Mouse (Mus musculus) large intestine, adult 2 months (tissue): ENCODE results near the gene Larp4b. TPM values are rescaled to one million over a fixed set of nuclear protein-coding genes. Genes with fewer than 3 reads are reported as not detected.

Experiments used
- DNase-seq: peaks from one replicate; pipeline ENCODE4 v3.0.0-alpha.2; 2012; ENCODE audit warnings: low read depth, low spot score
- WGBS: fragments of 180-500 bp; shearing (Covaris S2); methylation state at CpG from one replicate; pipeline ENCODE4 v1.1.7; 2018; 5-methylcytosine and 5-hydroxymethylcytosine counted together
- polyA plus RNA-seq: library from polyadenylated mRNA; depleted of rRNA; stranded (reverse); fragments of >200 nt; gene quantifications from 2 replicates; pipeline ENCODE4 v1.2.3, GENCODE M21; 2012

Gene Larp4b
- polyA plus RNA-seq, 1 experiment = 18.9 TPM

DNA sequence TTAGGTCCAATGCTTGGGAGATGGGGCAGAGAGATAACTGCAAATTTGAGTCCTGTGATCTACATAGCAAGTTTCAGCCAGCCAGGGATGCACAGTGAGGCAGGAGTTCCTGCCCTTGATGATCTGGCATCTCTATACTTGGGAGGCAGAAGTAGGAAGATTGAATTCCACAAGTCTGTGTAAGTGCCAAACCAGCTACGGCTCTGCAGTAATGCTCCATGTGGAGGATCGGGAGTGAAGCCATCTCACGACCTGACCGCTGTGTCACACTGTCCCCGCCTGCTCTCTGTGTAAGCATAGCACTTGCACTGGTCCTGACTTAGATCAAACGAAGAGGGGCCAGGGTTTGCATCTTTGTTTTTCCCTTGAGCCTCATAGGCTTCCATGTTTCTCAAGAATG is 75.9 kb downstream of the Larp4b start:
- DNase-seq = no peak
- 83% methylated on average over 6 of the region's 6 CpGs for WGBS

DNA sequence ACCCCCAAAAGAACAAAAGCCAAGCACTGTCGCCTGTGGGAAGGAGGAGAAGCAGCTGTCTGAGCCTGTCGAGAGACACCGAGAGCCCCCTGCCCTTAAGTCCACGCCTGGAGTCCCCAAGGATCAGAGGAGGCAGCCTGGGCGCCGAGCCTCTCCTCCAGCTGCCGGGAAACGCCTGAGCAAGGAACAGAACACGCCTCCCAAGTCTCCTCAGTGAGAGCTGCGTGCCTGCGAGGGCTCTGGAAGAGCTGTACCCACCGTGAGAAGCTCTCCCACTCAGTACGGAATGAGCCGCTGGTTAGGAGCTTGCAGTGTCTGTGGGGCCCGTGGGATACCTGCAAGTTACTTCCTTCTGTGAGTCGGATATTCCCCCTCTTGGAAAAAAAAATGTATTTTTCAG is 77.0 kb downstream of the Larp4b start:
- no peak for DNase-seq
- WGBS = 89% methylated on average over 16 of the region's 16 CpGs

- 42% methylated on average over 3 of the region's 3 CpGs for whole genome bisulfite sequencing
These were observed 79.7 kb downstream of the Larp4b start for GRCm38 (mm10) chr13:9173414-9173813.

DNA sequence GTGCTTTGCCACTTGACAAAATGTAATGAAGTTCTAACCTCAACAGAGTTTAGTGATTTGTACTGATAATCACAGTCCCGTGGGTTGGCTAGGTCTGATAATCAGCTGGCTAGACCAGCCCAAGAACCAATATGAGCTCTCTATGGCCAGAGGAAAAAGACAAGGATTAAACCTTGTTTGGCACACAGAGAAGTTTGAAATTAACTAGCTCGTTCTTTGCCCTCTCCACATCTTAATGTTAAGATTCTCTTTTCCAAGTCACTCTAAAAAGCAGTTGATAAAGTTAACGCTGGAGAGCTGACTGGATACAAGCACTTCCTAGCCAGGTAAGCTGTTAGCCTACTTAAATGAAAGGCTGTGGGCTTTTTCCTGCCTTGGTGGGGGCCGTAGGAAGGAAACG is 81.5 kb downstream of the Larp4b start:
- WGBS = 87% methylated on average over 5 of the region's 5 CpGs
- DNase-seq = no peak

More at GRCm38 (mm10) chr13:9173414-9173813, 79.7 kb downstream of the Larp4b start:
- DNase-seq = no peak

DNA sequence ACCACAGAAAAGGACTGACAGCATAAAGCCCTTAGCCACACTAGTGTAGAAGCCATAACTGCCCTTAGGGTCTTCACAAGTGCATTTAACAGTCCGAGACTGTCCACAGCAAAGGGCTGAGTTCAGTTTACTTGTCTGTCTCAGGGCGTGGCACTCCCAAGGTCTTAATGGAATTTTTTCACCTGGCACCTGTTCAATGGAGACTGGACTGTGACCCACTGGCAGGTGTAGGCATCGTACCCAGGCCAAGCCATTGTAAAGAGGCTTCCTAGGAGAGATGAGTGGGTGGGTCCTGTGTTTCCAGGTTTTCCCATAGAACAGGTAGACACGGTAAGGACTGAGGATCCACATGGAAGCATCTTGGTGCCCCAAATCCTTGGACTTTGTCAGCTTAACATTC is 84.6 kb downstream of the Larp4b start:
- 30% methylated on average over 4 of the region's 4 CpGs for WGBS
- peak; percentile 48 for DNase-seq

- 59% methylated on average over 3 of the region's 3 CpGs for WGBS
- no peak for DNase-seq
These were observed 85.0 kb downstream of the Larp4b start for GRCm38 (mm10) chr13:9178718-9179117.

DNA sequence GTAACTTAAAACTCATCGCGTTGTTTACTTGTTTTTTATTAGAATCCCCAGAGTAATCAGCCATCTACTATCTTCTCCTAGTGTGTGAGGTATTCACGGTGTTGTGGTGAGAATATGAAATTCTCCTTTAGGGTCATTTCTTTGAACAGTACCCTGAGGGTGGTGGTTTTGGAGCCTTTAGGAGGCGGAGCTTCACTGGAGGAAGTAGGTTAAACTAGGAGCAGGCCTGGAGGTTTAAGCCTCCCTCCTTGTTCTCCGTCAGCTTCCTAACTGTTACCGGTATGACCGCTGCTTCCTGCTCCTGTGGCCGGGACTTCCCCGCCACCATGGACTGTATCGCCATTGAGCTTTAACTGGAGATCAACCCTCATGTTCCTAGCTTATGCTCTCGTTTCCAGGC is 86.5 kb downstream of the Larp4b start:
- peak; percentile 33 for DNase-seq
- WGBS = 15% methylated on average over 11 of the region's 11 CpGs

DNA sequence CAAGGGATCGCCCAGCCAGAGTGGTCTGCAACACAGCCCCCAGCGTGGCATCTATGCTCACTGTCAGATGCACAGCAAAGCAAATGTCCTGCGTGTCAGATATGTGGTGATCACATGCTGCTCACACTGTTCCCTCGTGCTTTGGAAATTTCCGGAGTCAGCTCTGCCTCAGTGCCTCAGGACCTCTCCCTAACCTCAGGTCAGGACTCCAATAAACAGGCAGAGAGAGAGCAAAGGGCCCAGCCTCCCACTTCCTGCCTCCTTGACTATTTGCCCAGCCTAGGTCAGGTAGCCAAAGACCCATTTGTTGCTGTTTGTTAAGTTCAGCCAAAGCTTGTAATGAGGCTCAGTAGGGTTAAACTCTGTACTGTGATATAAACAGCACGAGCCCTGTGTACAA is 87.4 kb downstream of the Larp4b start:
- 67% methylated on average over 6 of the region's 6 CpGs for WGBS
- DNase-seq = no peak

DNA sequence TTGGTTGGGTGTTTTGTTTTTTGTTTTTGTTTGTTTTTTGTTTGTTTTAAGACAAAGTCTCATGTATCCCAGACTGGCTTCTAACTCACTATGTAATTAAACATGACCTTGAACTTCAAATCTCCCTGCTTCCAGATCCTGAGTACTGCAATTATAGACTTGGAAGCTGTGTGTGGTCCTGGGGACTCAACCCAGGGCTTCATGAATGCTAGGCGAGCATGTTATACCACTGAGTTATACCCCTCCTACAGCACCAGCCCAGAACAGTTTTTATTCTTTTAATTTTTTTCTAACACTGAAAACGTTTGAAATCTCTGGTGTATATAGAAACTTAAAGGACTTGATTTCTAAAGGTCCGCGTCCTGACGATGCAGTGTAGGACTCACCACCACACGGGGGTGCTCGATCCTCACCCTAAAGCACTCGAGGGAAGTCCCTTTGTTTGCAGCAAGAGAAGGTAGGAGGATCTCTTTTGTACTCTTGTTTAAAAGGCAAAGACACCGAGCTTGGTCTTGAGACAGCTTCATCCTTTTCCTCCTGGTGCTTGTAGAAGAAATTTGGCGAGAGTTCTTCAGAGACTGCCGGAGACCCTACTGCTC is 88.1 kb downstream of the Larp4b start:
- 11% methylated on average over 11 of the region's 11 CpGs for WGBS
- peak; percentile 64 for DNase-seq

DNA sequence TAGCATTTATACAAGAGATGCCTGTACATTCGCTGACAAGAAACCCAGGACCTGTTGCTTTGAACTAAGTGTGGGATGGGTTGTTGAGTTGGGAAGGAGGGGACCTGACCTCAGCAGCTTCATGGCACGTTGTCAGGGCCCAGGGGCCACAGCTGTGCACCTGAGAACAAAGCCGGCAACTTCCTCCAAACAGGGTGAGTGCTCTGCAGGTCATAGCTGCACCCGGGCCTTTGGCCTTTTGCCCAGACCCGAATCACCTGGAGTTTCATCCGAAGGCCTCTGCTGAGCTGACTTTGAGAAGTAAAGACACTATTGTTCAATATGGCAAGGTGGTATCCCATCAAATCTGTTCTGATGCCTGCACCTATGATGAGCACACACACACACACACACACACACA is 90.6 kb downstream of the Larp4b start:
- 39% methylated on average over 6 of the region's 6 CpGs for WGBS
- no peak for DNase-seq

GRCm38 (mm10) chr13:9184716-9185115 is 91.0 kb downstream of the Larp4b start:
- DNase-seq = no peak
- 91% methylated on average over 6 of the region's 6 CpGs for WGBS

DNA sequence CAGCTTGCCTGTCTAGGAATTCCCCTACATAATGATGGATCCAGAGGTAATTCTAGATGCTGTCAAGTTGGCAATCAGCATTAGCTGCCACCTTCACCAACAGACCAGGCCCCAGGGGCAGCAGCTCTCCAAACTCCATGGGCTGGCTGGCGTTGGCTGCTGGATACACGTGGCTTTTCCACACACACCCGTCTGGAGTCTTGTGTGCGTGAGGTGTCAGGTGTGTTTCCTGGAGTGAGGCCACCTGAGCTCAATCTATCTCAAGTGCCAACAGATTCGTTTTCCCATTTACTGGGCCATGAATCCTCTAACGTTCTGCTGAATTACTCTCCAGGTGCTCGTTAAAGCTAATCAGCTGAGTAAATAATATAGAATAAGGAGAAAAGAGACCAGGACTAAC is 93.5 kb downstream of the Larp4b start:
- WGBS = 29% methylated on average over 7 of the region's 7 CpGs
- DNase-seq = no peak

DNA sequence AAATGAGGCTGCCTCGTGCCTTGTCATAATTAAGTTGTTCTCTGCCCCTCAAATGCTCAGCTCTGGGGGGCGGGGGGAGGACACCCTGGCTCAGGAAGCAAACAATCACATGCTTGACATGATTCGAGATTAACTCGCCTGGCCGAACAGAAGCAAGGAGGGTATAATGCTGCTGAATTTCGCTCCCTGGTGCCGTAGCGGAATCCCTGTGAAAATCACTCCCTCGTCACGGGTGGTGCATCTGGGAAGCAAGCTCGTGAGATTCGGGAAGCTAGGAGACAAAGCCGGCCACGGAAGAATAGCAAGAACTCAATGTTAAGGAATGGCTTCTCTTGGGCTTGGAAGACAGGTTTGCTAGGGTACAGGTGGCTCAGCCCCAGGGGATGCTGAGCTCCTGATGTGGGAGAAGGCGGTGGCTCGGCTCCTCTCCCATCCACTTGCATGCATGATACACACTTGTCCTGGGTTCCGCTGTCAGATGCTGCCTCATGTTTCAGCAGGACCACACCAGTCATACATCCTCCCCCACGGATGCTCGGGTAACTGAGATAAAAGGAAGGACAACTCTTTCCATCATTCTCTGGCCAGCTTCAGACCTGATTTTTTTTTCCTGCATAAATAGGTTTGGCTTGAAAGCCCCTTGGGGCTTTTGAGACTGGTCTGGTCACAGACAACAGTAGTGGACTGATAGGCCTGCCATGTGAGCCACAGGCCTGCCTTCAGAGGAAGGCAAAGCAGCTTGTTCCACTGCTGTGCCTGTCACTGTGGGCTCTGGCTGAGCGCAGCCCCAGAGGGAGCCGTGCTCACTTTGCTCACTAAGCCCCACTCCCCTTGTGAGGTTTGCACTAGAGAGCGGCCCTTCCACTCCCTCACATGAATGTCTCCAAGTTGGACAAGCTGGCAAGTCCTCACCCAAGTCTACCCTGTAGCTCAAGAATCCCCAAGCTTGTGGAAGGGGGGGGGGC is 94.2 kb downstream of the Larp4b start:
- no peak for DNase-seq
- 64% methylated on average over 22 of the region's 22 CpGs for WGBS

DNA sequence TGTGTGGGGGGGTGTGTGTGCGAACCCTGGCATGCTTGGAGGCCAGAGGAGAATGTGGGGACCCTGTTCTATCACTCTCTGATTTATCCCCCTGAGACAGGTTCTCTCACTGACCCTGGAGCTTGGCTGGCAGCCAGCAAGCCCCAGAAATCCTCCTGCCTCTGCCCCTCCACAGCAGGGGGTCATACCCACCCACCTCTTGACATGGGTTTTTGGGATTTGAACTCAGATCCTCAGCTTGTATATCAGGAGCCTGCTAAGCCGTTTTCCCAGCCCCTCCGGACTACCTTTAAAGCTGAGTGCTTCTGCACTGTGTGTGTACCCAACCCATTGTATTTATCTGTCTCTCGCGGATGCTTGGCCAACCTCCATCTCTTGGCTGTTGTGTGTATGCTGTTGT is 95.8 kb downstream of the Larp4b start:
- whole genome bisulfite sequencing = 76% methylated on average over 5 of the region's 5 CpGs
- no peak for DNase-seq

DNA sequence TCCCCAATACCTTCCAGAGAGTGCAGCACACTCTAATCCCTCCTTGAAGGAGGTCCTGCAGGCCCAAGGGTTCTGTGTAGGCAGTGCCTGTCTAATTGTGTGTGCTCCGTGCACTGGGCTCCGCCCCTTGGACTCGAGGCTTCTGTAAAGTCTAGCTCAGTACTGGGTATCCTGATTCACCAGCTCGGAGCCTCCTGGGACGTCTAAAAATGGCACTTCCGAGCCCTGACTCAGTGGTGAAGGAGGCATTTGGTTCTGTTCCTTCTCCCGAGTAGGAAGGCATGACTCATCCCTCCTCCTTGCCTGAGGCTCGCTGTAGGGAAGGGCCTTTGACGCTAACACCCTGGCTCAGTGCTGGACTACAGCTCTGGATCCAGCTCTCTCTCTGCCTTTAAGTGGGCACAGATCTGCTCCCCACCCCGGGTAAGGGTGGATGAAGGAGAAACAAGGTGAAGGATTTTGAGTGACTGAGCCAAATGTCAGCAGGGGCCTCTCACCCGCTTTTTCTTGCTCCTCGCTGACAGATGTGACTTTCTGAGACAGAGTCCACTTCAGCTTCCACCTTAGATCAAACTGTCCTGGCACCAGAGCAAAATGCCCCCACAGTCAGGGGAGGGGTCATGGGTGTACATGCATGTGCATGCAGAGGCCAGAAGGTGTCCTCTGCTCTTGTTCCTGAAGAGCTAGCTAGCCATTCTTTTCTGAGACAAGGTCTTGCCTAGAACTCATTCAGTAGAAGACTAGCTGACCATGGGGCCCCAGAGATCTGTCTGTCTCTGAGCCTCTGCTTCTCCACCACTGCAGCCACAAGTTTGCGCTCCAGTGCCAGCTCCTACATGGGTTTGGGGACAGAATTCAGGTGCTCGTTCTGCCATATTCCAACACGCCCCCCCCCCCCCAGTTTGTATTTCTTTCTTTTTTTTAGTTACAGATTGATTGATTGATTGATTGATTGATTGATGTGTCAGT is 97.8 kb downstream of the Larp4b start:
- no peak for DNase-seq
- whole genome bisulfite sequencing = 39% methylated on average over 15 of the region's 15 CpGs

DNA sequence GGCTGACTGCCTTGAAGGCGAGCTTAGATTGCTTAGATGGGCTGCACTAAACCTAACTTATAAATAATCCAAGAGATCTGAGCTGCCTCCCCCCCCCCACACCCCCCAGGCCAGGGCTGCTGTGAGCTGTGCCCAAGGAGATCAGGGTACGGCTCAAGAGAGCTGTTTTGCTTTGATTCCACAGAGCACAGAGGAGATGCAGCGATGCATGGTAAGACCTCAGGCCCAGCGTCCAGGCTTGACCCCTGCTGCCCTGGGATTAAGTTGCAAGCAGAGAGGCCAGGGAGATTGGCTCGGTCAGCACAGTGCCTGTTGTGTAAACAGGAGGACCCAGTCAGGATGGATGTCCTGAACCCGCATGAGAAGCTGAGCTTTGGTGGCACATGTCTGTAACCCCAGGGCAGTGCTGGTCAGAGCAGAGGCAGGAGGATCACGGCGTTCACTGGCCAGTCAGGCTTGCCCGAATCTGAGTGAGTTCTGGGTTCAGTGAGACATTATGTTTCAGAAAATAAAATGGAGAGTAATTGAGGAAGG is 99.2 kb downstream of the Larp4b start:
- no peak for DNase-seq
- WGBS = 73% methylated on average over 9 of the region's 9 CpGs

- DNase-seq = no peak
- 76% methylated on average over 4 of the region's 4 CpGs for WGBS
These were observed 101.0 kb downstream of the Larp4b start for GRCm38 (mm10) chr13:9194656-9195055.

DNA sequence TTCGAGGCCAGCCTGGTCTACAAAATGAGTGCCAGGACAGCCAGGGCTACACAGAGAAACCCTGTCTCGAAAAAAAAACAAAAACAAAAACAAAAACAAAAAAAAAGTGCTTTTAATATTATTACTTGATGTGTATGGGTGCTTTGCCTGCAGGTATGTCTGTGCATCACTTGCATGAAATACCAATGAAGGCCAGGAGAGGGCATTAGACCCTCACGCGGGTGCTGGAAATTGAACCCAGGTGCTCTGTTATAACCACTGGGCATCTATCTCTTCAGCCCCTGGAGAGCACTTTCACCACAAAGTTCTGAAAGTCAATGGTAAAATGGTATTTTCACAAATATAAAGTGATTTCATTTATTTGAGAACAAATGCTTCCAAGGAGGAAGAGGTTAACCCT is 101.9 kb downstream of the Larp4b start:
- no peak for DNase-seq
- 57% methylated on average over 4 of the region's 4 CpGs for WGBS

- WGBS = 32% methylated on average over 3 of the region's 3 CpGs
- DNase-seq = no peak
These were observed 104.4 kb downstream of the Larp4b start for GRCm38 (mm10) chr13:9198106-9198505.
